Mouse (Mus musculus): ENCODE results near the gene Zfp207.
"Not testable (repeated sequence)": the region's sequence is repeated elsewhere in the genome, so short reads cannot be mapped to it uniquely, and the experiment has no call there.

Gene Zfp207

DNA sequence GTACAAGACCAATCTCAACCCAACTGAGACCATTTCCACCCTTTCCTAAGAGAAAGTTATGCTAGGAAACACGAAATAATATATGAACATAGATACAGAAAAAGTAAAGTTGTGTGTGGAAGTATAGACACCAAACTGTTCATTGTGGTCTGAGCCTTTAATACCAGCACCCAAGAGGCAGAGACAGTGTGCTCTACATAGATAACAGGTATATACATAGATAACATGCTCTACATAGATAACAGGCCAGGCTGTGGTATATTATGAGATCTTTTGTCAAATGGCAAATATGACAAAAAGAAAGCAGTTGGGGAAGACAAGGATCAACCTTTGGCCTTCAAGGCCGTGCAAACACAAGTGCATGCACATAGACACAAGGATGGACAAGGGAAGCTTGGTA lies 27.3 kb downstream of the Zfp207 start:
- DNase-seq (ENCODE audit: low spot score in 2 of 2): no peak

- no peak for DNase-seq (ENCODE audit: low spot score in 2 of 2)
Measured at GRCm38 (mm10) chr11:80417085-80417484, 34.0 kb downstream of the Zfp207 start.

DNA sequence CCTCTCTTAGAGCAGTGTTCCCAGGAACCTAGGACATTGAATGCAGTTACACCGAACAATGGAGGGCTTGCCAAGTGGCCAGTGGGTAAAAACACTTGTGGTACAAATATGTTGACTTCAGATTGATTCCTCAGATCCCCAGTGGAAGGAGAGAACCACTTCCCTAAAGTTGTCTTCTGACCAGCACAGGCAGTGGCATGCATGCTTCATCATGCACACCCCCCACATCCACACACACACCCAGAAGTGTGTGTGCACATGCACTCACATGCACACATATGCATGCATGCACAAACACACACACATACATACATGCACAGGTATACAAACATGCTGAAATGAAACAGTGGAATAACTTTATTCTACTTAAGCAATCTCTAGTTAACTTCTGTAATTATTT lies 36.7 kb downstream of the Zfp207 start:
- no peak for DNase-seq (ENCODE audit: low spot score in 2 of 2)

DNA sequence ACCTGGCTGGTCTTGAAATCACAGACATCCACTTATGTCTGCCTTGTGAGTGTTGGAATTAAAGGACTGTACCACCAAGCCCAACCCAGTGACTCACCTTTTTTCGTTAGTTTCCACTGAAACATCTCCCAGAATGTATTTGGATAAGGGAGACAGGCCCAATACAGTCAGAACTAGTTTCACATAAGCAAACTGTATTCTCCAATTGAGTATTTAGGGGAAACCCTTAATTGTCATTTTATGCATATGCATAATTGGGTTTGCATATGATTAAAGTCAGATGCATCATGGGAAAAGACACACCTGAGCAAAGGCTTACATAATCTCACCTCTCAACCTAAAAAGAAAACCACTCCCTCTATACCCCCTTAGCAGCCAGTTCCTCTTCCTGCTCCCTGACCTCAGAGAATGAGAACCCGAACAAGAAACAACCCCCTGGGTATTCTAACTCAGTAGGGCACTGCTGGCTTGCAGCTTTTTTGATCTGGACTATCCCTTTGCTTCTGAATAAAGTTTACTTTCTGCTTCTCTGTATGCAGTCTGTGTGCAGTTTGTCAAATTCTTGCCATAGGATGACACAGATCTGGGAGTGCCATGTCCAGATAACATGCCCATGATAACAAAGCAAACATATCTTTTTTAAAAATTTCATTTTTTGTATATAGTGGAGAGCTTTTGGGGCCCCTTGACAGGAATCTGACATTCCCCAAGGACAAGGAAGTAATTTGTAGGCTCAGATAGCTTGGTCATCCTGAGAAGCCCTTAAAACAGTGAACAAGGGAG lies 37.3 kb downstream of the Zfp207 start:
- no peak for DNase-seq (ENCODE audit: low spot score in 2 of 2)

- DNase-seq (ENCODE audit: low spot score in 2 of 2): no peak
Measured at GRCm38 (mm10) chr11:80421421-80422047, 38.5 kb downstream of the Zfp207 start.

GRCm38 (mm10) chr11:80424691-80425090 lies 41.6 kb downstream of the Zfp207 start:
- DNase-seq (ENCODE audit: low spot score in 2 of 2): no peak

DNA sequence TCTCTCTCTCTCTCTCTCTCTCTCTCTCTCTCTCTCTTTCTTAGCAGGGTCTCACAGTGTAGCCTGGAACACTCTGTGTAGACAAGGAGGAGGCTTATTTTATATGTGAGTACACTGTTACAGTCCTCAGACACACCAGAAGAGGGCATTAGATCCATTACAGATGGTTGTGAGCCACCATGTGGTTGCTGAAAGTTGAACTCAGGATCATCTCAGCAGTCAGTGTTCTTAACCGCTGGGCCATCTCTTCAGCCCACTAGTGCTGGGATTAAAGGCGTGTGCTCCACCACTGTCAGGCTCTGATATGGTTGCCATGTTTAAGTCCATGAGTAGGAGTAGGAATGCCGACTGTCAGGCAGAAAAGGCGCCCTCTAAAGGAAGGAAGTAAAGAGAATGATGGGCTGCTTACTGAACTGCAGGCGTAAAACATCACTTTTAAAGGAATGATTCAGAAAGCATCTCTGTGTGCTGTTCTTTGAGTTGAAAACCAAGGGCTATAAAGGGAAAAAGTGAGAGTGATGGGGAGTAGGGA lies 42.2 kb downstream of the Zfp207 start:
- DNase-seq (ENCODE audit: low spot score in 2 of 2): no peak

- DNase-seq (ENCODE audit: low spot score in 2 of 2): not testable (repeated sequence)
Measured at GRCm38 (mm10) chr11:80426029-80426813, 43.1 kb downstream of the Zfp207 start.

DNA sequence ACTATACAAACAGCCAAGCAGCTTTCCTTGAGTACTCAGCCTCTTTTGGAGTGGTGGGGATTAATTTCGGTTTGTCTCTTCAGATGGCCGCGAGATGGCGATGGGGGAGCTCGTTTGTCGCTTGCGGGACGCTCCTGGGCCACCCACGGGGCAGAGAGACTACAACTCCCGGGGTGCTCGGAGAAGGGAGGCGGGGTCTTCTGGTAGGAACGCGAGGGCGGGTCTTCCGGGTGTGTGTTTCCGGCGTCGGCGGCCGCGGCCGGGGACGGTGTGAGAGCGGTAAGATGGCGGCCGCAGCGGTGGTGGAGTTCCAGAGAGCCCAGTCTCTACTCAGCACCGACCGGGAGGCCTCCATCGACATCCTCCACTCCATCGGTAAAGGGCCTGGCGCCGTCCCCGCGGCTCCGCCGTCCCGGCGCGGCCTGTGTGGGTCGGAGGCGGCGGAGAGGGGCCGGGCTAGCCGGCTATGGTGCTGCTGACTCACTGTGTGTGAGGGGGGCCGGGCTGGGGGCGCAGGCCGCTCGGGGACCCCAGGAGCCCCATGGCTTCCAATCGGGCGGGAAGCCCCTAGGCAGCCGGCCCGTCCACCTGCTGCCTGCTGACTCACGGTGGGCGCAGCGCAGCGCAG lies 45.4 kb downstream of the Zfp207 start, which contains the start of gene Psmd11:
Gene Psmd11, plus strand, starts transcription at position 235 of the 628 bp plus-strand sequence.
- peak; percentile 84 to 98 for DNase-seq (ENCODE audit: low spot score in 2 of 2)

- peak; percentile 66 to 72 for DNase-seq (ENCODE audit: low spot score in 2 of 2)
Measured at GRCm38 (mm10) chr11:80429009-80429475, 46.0 kb downstream of the Zfp207 start.

DNA sequence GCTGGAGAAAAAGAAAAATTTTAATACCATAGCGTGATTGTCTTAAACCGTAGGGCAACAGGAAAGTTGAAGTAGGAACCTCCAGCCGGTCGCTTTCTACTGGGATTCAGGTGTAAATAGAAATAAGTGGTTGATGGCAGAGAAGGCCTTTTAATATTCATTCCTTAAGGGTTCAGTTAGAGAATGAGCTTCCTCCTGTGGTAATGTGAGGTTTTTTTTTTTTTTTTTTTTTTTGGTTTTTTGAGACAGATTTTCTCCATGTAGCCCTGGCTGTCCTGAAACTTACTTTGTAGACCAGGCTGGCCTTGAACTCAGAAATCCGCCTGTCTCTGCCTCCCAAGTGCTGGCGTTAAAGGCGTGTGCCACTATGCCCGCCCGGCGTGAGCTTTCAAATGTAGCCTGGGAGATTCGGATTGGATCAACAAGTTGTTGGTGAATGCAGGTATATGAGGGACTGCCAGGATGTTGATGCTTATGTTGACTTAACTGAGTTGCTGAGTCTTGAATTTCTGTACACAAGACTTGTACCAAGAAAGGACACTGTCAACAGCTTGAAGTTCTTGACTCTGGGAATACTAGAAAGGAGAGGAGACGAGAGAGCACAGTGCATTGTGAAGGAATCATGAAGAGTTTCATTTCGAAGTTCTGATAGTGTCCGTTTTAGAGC lies 46.6 kb downstream of the Zfp207 start:
- peak; percentile 12 to 22 for DNase-seq (ENCODE audit: low spot score in 2 of 2)

DNA sequence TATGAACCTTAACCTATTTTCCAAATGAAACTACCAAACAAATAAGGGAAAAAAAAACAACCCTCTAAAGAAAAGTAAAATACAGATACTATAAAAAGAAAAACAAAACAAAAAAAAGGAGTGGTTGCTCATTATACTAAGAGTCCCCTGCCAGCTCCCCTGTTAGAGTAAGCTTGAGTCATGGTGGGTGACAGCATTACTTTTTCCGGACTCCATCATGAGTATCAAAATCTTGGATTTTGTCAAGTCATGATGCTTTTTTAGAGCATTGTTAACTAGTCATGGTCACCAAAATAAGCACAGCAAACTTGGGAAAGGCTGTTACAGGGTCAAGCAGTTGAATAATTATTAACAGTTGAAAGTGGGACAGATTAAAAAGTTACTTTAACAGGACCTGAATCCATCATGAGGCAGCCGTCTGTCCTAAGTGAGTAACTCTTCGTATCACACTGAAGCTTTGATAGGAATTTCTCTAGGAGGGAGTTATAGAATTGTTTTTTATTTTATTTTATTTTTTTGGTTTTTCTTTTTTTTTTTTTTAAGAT lies 47.4 kb downstream of the Zfp207 start:
- no peak for DNase-seq (ENCODE audit: low spot score in 2 of 2)

DNA sequence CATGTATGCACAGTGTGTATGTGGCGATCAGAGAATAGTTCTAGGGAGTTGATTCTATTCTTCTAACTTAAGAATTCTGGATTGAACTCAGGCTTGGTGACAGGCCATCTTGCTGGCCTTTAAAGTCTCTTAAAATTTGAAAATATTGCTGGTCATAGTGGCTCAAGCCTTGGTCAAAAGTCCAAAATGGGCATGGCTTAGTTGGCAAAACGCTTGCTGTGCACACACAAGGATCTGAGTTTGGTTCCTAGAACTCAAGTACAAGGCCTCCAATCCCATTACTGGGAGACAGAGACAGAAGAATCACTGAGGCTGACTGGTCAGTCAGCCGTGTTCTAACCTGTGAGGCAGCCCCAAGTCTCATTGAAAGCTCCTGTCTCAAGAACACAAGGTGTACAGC lies 63.8 kb downstream of the Zfp207 start:
- no peak for DNase-seq (ENCODE audit: low spot score in 2 of 2)

GRCm38 (mm10) chr11:80449859-80450258 lies 66.8 kb downstream of the Zfp207 start:
- DNase-seq (ENCODE audit: low spot score in 2 of 2): no peak

DNA sequence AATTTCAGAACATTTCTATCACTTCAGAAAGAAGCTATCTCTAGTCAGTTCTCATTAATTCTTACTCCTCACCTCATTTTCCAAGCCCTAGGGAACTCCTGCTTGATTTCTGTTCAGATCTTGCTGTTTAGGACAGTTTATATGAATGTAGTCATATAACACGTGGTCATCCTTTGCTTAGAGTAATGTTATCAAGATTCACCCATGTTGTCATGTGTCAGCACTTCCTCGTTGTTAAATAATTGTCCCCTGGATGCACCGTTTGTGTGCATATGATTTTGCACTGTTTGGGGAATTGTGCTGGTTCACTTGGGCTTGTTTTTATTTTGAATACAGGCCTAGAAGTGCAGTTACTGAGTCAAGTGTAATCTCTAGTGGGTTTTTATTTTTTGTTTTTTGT lies 69.2 kb downstream of the Zfp207 start:
- no peak for DNase-seq (ENCODE audit: low spot score in 2 of 2)

GRCm38 (mm10) chr11:80453198-80453597 lies 70.1 kb downstream of the Zfp207 start:
- DNase-seq (ENCODE audit: low spot score in 2 of 2): no peak

All from spleen, postnatal 10 days (tissue).